Mouse (Mus musculus) testis, adult 2 months (tissue): ENCODE measurements around the gene Myo5a.

Experiments used
- CTCF ChIP-seq: fragments of 200-500 bp; IDR thresholded peaks from 2 replicates; pipeline ENCODE4 v1.5.1; 2012; ENCODE audit warnings: low read depth, mild to moderate bottlenecking, inconsistent platforms, low read length, moderate library complexity; ENCODE audit not compliant: control insufficient read depth, insufficient read depth, insufficient replicate concordance
- POLR2A ChIP-seq: fragments of 200-500 bp; IDR thresholded peaks from 2 replicates; pipeline ENCODE4 v1.6.1; 2012; ENCODE audit warnings: low read depth, mild to moderate bottlenecking, inconsistent platforms, low read length, moderate library complexity; ENCODE audit not compliant: control insufficient read depth

- TF ChIP-seq CTCF (no peak), POLR2A (no peak)
These were observed 38.4 kb upstream of the Myo5a start for GRCm38 (mm10) chr9:75032408-75032807.
